Mouse (Mus musculus) cerebellum, adult 2 months (tissue): Measurements from ENCODE around the gene Coa3.

Experiments
- CTCF ChIP-seq: fragments of 200-500 bp; IDR thresholded peaks from 2 replicates; pipeline ENCODE4 v1.5.1; 2011; ENCODE audit warnings: low read depth, mild to moderate bottlenecking, control low read depth, low read length, moderate library complexity, borderline replicate concordance; ENCODE audit not compliant: insufficient read depth
- POLR2A ChIP-seq: fragments of 200-500 bp; IDR thresholded peaks from 2 replicates; pipeline ENCODE4 v1.6.1; 2011; ENCODE audit warnings: low read length, control low read depth, borderline replicate concordance; ENCODE audit not compliant: insufficient read depth

GRCm38 (mm10) chr11:101302004-101302798 lies 23.3 kb upstream of the Coa3 start, which contains the start of gene Becn1:
- TF ChIP-seq POLR2A (peak; percentile 63; the same call in 1 of the 2 replicates), CTCF (peak; percentile 90)
